Mouse (Mus musculus) olfactory bulb, adult 2 months (tissue): ENCODE measurements around the gene Hist1h2bc. TPM values are rescaled to one million over a fixed set of nuclear protein-coding genes. Genes with fewer than 3 reads are reported as not detected.
"Not testable (repeated sequence)": the region's sequence is repeated elsewhere in the genome, so short reads cannot be mapped to it uniquely, and the experiment has no call there.

Experiments
- H3K27ac ChIP-seq: fragments of 200-500 bp; 2 replicates; pipeline ENCODE4 v1.5.1; 2012; ENCODE audit warnings: low read depth, low read length; ENCODE audit not compliant: insufficient read depth
- H3K4me1 ChIP-seq: fragments of 200-500 bp; 2 replicates; pipeline ENCODE4 v1.6.1; 2012; ENCODE audit warnings: low read length; ENCODE audit not compliant: control insufficient read depth, insufficient read depth
- H3K4me3 ChIP-seq: fragments of 200-500 bp; 2 replicates; pipeline ENCODE4 v1.5.1; 2012; ENCODE audit warnings: mild to moderate bottlenecking, low read depth, low read length, moderate library complexity; ENCODE audit not compliant: insufficient read depth
- CTCF ChIP-seq: fragments of 200-500 bp; IDR thresholded peaks from 2 replicates; pipeline ENCODE4 v1.5.1; 2012; ENCODE audit warnings: low read depth, mild to moderate bottlenecking, low read length, moderate library complexity; ENCODE audit not compliant: insufficient read depth
- POLR2A ChIP-seq: fragments of 200-500 bp; IDR thresholded peaks from 2 replicates; pipeline ENCODE4 v1.6.1; 2012; ENCODE audit warnings: mild to moderate bottlenecking, low read depth, low read length, moderate library complexity; ENCODE audit not compliant: insufficient read depth
- WGBS: fragments of 180-500 bp; shearing (Covaris S2); methylation state at CpG from one replicate; pipeline ENCODE4 v1.1.7; 2018; 5-methylcytosine and 5-hydroxymethylcytosine counted together
- polyA plus RNA-seq: library from polyadenylated mRNA; stranded (reverse); fragments of >200 nt; gene quantifications from 2 replicates; pipeline ENCODE4 v1.2.4, GENCODE M21; 2012; ENCODE audit warnings: low replicate concordance; ENCODE audit not compliant: missing spikeins, insufficient read depth, insufficient read length

The Hist1h2bc gene
- polyA plus RNA-seq = not detected in 2 replicates

DNA sequence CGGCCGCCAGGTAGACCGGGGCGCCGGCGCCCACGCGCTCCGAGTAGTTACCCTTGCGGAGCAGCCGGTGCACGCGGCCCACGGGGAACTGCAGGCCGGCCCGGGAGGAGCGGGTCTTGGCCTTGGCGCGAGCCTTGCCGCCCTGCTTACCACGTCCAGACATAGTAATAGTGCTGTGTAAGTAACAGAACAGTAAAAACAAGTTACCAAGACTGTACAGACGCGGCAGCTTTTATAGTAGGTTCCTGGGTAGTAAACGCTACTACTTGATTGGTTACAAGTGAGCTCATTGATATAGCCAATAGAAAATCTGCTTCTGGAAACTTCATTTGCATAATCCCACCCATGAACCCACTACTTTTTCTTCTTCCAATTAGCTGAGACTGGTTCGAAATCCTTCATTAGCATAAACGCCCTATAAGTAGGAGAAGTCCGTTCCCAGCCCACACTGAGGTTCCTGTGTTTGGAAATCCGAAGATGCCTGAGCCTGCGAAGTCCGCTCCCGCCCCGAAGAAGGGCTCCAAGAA lies at the start of gene Hist1h2bc, which contains the start of gene Hist1h2ac:
Gene Hist1h2bc (plus strand): TSS at position 445 of the 527 bp plus-strand sequence.
Gene Hist1h2ac (minus strand): TSS at position 194 of the 527 bp plus-strand sequence.
- peak within 1 kb of the TSS; percentile 60 for H3K4me3 ChIP-seq
- TF ChIP-seq POLR2A = no peak
- TF ChIP-seq CTCF = no peak
- no peaks in the 10 kb centered on the region for H3K4me1 ChIP-seq
- WGBS = under 1% methylated on average over 29 of the region's 32 CpGs
- peak within 1 kb of the TSS; percentile 85 for H3K27ac ChIP-seq

DNA sequence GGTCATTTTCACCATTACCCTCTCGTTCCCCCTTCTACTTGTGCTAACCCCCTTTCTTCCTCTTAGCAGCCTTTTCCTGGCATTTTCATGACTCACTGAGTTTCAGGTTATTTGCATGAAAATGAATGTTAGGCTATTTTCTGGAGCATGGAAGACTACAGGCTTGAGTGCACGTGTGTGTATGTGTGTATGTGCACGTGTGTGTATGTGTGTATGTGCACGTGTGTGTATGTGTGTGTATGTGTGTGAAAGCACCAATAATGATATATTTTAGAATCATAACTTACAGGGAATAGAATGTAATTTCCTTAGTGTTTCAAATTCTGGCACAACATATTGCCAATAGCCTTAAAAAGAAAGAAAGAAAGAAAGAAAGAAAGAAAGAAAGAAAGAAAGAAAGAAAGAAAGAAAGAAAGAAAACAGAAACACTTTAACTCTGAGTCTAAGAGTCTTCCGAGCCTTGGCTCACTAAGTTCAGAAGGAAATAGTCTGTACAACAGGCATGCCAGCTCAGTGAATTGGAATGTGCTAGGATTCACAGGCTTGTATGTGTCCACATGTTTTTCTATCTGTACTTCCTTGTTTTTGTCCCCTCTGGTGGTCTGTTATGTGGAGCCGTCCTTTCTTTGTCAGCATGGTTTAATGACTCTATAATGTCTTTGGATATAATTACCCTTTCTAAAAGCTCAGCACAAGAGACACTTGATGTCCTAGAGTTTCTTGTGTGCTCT lies 24.2 kb upstream of the Hist1h2bc start:
- H3K4me1 ChIP-seq = no peaks in the 10 kb centered on the region
- 31% methylated on average over 6 of the region's 6 CpGs for WGBS
- TF ChIP-seq CTCF (no peak), POLR2A (no peak)
- no peak overlapping the region for H3K27ac ChIP-seq
- no peak overlapping the region for H3K4me3 ChIP-seq

DNA sequence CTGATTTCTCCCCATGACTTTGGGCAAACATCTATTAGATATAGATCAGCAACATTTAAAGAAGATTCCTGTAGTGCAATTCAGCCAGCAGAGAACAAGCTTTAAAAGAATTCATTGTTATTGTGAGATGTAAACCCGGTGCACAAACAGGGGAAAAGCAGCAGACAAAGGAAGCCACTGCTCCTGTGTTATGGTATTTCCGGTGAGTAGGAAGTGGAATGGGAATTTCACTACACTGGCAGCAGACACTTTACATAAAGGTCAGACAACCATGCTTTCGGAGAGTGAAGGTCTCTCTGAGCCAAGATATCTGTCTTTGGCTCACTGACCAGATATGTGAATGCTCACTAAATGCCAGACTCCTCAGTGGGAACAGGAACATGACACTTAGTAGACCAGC lies 21.5 kb upstream of the Hist1h2bc start:
- TF ChIP-seq POLR2A = no peak
- no peak for TF ChIP-seq CTCF
- no peaks in the 10 kb centered on the region for H3K4me1 ChIP-seq
- no peak overlapping the region for H3K4me3 ChIP-seq
- no peak overlapping the region for H3K27ac ChIP-seq
- WGBS = 59% methylated on average over 3 of the region's 3 CpGs

DNA sequence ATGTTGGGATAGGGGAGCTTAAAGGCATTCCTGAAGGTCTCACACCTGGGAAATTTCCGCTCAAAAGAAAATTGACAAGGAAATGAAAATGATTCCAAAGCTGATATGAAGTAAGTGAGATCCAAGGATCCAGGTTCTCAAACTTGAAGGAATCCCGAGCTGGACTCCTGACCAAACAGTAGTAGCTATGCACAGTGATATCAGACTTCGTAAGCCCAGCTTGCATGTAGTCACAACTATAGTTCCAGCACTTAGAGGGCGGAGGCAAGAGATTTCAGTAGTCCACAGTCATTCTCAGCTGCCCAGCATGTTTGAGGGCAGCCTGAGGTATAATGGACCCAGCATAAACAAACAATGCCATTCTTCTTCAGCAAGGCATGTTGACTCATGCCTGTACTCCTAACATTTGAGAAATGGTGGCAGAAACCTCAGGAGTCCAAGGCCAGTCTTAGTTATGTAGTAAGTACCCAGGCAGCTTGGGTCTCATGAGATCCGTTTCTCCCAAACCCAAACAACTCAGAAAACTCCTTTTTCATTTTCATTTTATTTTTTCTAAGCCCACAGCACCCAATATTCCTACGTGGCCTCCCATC lies 1.9 kb upstream of the Hist1h2bc start:
- 93% methylated on average over 6 of the region's 6 CpGs for WGBS
- no peaks in the 10 kb centered on the region for H3K4me1 ChIP-seq
- H3K27ac ChIP-seq = no peak overlapping the region
- TF ChIP-seq CTCF (no peak), POLR2A (no peak)
- no peak overlapping the region for H3K4me3 ChIP-seq

GRCm38 (mm10) chr13:23682623-23682946 lies 1.4 kb upstream of the Hist1h2bc start:
- H3K27ac ChIP-seq = no peak overlapping the region
- TF ChIP-seq CTCF = no peak
- no peak for TF ChIP-seq POLR2A
- H3K4me1 ChIP-seq = no peaks in the 10 kb centered on the region
- H3K4me3 ChIP-seq = no peak overlapping the region
- 44% methylated on average over 1 of the region's 1 CpGs for WGBS

GRCm38 (mm10) chr13:23682947-23683754 lies 848 bp upstream of the Hist1h2bc start:
- peak overlapping the region; percentile 60 for H3K4me3 ChIP-seq
- H3K27ac ChIP-seq, H3K4me1 ChIP-seq: not testable (repeated sequence)
- whole genome bisulfite sequencing = 11% methylated on average over 13 of the region's 30 CpGs

GRCm38 (mm10) chr13:23684295-23684945 lies 421 bp downstream of the Hist1h2bc start:
- peak overlapping the region; percentile 85 for H3K27ac ChIP-seq
- WGBS = under 1% methylated on average over 19 of the region's 37 CpGs
- H3K4me1 ChIP-seq = not testable (repeated sequence)
- H3K4me3 ChIP-seq = peak overlapping the region; percentile 49

- Histone ChIP-seq H3K4me1 (no peaks in the 10 kb centered on the region), H3K4me3 (peak overlapping the region; percentile 27), H3K27ac (peak overlapping the region; percentile 63)
- WGBS = under 1% methylated on average over 15 of the region's 15 CpGs
- no peak for TF ChIP-seq POLR2A
- no peak for TF ChIP-seq CTCF
Observed at GRCm38 (mm10) chr13:23685121-23685861, 1.3 kb downstream of the Hist1h2bc start.
